Comparison of ENCODE assay signal across 17 mouse cellular contexts in genomic region chr6:125143128-125143527, GRCm38 (mm10).
A peak's percentile ranks its signal among the peaks of the same experiment; 100 is the strongest.
DNase-seq lines count a peak whose midpoint lies in the region.
"Had no signal": no experiment of that assay in that cellular context is flagged by ENCODE, and none has a peak within 500 bp of the region (broad histone marks: within the 10 kb centered on the region; RNA-seq: fewer than 3 reads in every experiment).

No protein-coding gene starts in this region.

- peak; percentile 47 for DNase-seq in retina, embryonic 14.5 days (ENCODE audit: low spot score)
- DNase-seq in retina, postnatal 1 day, result no peak
- peak; percentile 41 for DNase-seq in A20 (ENCODE audit: low read depth, low spot score)
- peak; percentile 62 for DNase-seq in MN1 (ENCODE audit: low spot score)
- peak; percentile 41 for DNase-seq in adipocyte (ENCODE audit: low spot score)
- DNase-seq in kidney, postnatal 14 days, result no peak
- DNase-seq in cerebellum, postnatal 4 days (ENCODE audit: low spot score in 2 of 2), result no peak
- DNase-seq in urinary bladder, postnatal 4 days (ENCODE audit: low spot score in 2 of 2), result no peak
- DNase-seq: adrenal gland, adult 2 months; adrenal gland, postnatal 10 days; cerebellum, adult 11 months; cerebellum, adult 18-20 months; cerebellum, adult 8-10 months; cerebellum, adult 9-11 months; cerebellum, postnatal 14 days; cerebellum, postnatal 36 days; forebrain, postnatal 0 days had no signal

Comparison
In these comparisons a context has a peak if more than half of its experiments do, and no peak if none do; other contexts are left out.
1. DNase-seq: peak in retina, embryonic 14.5 days (single experiment), A20 (single experiment), MN1 (single experiment) and adipocyte (single experiment); none in retina, postnatal 1 day (single experiment), kidney, postnatal 14 days (single experiment), cerebellum, postnatal 4 days (0 of 2) and urinary bladder, postnatal 4 days (0 of 2).